Mouse (Mus musculus): ENCODE results near the gene Panx2. TPM values are rescaled to one million over a fixed set of nuclear protein-coding genes. Genes with fewer than 3 reads are reported as not detected.

Panx2 gene
- polyA plus RNA-seq, 1 experiment, result 0.67 TPM

GRCm38 (mm10) chr15:89075478-89076147 is 16.1 kb downstream of the Panx2 start:
- peak; percentile 78 for DNase-seq (ENCODE audit: low spot score)

DNA sequence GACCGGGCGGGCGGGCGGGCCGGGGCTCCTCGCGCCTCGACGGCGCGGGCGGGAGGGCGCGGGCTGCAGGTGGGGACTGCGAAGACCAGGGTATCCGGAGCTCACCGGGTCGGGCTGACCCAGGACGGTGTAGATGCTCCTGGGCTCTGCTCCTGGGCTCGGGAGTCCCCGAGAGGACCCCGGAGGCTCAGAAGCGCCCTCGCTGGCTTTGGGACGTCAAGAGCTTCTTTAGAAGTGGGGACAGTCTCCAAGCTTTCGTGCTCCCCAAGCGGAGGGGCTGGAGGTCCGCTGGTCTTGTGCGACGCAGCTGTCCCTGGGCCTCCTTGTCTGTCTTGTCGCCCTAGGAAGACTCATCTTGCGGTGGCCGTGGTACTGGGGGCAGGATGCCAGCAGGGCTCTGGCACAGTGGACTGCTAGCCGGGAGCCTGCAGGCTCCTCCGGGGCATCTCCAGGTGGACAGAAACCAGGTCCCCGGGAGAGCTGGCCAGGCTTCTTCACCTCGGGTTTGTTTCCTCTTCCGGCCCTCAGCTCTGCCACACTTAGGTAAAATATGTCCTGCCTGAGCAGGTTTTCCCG is 16.7 kb downstream of the Panx2 start:
- DNase-seq (ENCODE audit: low spot score), result peak; percentile 63

DNA sequence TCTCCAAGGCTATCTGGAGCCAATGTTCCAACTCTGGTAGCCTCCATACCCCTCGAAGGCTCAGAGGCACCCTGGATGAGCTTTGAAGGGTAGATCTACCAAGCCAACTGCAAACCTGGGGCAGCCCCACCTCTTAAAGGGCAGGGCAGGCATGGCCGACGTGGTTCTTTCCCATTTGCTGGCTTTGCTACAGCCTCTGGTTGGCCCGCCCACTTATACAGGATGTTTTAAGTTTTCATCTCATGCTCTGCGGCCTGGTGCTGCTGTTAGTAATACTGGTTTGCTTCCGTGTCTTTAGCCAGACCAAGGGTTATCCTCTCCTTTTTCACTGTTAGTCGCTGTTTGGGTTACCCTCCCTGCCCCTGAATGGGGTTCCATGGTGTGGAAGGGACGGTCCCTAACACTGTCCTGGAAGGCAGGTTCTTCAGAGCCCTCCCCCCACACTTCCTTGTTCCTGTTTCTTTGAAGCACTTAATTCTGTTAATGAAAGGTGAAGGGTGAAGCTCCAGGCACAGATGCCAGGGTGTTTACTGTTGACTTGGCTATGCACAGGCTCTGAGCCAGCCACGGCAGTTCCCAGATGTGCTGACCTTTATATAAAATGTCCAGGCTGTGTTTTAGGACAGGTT is 18.8 kb downstream of the Panx2 start:
- no peak for DNase-seq (ENCODE audit: low spot score)

DNA sequence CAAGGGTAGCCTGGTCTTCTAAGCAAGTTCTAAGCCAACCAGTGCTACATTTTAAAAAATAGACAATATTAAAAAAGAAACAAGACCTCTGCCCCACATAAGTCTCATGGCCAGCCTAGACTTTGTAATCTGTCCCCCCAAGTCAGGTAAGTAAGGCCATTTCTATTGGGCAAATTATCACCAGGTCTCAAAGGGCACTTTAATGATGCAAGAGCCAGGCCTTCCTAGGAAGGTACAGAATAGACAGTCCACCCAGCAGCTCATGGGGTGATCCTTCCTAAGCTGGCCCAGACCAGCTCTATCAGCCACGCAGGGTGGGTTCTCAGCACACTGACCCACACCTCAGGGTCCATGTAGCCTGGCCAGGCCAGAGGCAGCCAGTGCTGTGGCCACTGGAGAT is 24.4 kb downstream of the Panx2 start:
- no peak for DNase-seq (ENCODE audit: low spot score)

- no peak for DNase-seq (ENCODE audit: low spot score)
Observed at GRCm38 (mm10) chr15:89084826-89085225, 25.3 kb downstream of the Panx2 start.

DNA sequence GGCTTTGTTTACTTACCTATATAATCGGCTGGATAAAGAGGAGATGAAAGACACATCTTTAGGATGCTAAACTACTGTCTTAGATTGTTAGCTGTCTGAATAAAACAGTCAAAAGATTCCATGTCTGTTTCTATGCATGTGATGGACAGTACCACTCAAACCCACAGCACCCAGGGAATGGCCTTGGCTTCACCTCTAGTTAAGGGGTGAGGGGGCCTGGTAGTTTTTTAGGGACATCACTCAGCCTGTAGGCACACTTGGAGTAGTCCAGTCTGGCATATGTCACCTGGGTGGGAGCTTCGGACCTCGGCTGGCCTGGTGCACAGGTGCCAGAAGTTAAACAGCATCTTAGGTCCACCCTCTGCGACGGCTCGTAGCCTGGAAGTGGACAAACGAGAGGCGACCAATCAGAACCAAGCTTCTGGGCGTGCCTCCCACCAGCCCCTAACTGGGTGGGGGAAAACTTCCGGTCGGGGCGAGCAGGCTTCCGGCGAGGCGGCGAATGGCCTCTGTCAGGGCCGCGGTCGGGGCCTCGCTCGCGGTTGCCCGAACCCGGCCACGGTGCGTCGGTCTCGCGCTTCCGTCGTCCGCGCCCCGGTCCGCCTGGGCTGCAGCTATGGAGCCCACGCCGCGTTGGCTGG is 29.2 kb downstream of the Panx2 start, which contains the start of gene Selenoo:
Gene Selenoo, plus strand, starts transcription at position 478 of the 641 bp plus-strand sequence.
- peak; percentile 86 for DNase-seq (ENCODE audit: low spot score)

GRCm38 (mm10) chr15:89089248-89090051 is 29.9 kb downstream of the Panx2 start:
- peak; percentile 39 for DNase-seq (ENCODE audit: low spot score)

DNA sequence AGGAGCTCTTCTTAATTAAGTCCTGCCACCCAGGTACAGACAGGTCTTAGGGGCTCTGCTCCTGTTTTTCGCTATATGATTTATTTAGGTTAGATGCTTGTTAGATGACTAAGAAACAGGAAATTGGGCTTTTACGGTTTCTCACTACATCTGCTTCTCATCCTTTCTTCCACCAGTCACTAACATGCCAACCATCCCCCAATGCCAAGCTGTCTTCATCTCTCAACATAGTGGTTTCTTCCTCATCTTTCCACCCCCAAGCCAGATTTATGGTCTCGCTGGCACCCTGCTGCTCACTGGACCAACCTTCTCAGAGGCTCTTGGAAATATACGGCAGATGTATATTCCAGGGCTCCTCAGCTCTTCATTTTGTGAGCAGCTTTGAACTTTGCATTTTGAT is 31.1 kb downstream of the Panx2 start:
- no peak for DNase-seq (ENCODE audit: low spot score)

DNA sequence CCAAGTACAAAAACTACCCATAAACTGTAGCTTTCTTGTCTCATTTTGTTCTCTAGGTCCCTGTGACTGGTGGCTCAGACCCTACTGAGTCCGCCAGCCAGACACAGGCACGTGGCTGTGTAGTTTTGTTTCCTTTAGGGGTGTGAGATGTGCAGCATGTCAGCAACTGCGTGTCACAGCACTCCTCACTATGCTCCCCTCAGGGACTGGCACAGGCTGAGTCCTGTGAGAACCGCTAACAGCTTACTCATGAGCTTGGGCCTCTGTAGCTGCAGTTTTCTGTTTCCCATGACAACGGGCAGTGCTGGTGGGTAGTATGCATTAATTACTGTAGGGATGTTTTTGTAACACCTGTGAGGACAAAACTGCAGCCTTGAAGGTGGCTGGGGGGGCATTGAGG is 32.6 kb downstream of the Panx2 start:
- no peak for DNase-seq (ENCODE audit: low spot score)

DNA sequence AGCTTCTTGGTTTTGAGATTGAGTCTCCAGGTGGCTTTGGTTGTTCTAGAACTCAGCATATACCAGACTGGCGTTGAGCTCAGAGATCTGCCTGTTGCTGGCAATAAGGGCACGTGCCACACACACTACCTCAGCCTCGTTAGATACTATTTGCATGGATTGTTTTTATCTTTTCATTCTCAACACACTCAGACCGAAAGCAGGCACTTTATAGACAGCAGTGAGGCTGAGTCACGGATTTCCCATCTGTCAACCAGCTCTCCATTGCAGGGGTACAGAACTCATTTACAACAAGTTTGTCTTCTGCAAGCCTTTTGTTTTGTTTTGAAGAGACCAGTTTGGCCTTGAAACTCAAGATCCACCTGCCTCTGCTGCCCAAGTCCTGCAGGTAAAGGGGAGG is 37.9 kb downstream of the Panx2 start:
- DNase-seq (ENCODE audit: low spot score), result no peak

- no peak for DNase-seq (ENCODE audit: low spot score)
Observed at GRCm38 (mm10) chr15:89098616-89099015, 39.1 kb downstream of the Panx2 start.

DNA sequence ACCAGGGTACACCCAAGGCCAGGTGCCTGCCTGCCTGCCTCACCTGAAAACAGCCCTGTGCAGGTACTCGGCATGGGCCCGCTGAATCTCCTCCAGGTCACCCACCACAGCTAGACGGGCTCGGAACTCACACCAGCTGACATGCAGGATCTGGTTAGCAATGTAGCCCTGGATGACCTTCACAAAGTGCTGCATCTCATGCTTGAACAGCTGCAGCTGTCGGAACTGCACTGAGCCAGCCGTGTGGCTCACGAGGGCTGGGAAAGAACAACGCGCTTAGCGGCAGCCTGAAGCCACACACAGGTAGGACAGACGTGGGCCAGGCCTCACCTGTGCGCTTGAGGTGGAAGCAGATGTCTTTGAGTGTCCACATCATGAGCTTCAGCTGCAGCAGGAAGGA is 41.3 kb downstream of the Panx2 start:
- no peak for DNase-seq (ENCODE audit: low spot score)

DNA sequence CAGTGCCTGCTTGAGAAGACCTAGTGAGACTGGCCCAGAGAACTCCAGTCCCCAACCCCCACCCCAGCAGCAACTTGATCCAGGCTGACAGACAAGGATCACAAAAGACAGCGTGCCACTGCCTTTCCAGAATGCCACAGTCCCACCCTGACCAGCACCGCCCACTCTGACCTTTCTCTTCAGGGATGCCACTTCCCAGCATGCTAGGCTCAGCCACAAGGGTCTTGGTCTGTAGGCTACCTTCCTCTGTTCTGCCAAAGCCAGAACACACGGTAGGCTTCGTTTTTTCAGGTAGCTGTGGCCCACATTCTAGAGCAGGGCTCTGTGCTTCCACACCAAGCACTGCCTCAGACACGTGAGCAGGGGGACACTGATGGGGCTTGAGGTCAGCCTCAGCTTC is 43.1 kb downstream of the Panx2 start:
- no peak for DNase-seq (ENCODE audit: low spot score)

- no peak for DNase-seq (ENCODE audit: low spot score)
Observed at GRCm38 (mm10) chr15:89103921-89104320, 44.4 kb downstream of the Panx2 start.

DNA sequence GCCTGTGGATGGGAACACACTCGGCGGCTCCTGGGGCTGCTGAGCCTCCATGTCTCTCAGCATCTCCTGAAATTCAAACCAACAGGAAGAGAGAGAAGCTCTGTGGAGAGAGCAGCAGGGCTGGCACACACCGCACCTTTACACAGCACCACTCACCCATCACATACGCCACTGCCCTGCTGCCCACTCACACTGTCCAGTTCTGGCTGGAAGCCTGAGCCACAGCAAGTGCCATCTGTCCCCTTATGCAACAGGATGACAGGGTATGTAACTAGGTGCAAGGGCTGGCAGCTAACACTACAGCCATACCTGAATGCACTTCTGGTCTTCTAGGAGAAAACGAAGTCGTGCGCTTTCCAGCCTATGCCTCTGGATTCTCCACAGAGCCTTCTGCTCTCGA is 44.9 kb downstream of the Panx2 start:
- no peak for DNase-seq (ENCODE audit: low spot score)

DNA sequence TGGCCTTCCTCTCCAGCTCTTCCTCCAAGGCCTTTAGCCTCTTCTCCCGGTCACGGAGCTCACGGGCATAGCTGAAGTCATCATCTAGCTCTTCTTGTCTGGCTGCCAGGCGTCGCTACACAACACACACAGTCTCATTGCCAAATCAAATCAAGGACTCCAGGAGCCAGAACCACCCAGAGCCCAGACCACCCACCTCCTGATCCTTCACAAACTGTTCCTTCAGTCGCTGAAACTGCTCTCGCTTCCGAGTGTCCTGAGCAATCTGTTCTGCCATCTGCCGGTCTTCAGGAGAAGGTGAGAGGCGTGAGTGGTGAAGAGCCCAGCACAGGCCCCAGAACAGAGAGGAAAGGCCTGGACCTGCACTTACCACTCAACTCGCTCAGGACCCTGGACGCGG is 46.5 kb downstream of the Panx2 start:
- DNase-seq (ENCODE audit: low spot score), result no peak

DNA sequence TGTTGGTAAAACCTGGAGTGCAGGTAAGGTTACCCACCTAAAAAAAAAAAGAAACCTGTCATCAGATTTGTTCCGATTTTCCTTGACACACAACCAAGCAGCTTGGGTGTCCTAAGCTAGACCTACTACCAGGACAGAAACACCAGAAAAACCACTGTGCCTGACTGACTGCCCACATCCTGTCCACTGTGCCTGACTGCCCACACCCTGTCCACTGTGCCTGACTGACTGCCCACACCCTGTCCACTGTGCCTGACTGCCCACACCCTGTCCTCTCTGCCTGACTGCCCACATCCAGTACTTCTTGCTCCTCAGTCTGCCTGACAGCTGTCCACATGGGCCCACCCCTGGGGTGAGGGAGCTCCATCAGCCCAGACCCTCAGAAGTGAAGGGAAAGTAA is 47.4 kb downstream of the Panx2 start:
- DNase-seq (ENCODE audit: low spot score), result no peak

GRCm38 (mm10) chr15:89110147-89110546 is 50.6 kb downstream of the Panx2 start:
- no peak for DNase-seq (ENCODE audit: low spot score)

- DNase-seq (ENCODE audit: low spot score), result no peak
Observed at GRCm38 (mm10) chr15:89118007-89118406, 58.5 kb downstream of the Panx2 start.

DNA sequence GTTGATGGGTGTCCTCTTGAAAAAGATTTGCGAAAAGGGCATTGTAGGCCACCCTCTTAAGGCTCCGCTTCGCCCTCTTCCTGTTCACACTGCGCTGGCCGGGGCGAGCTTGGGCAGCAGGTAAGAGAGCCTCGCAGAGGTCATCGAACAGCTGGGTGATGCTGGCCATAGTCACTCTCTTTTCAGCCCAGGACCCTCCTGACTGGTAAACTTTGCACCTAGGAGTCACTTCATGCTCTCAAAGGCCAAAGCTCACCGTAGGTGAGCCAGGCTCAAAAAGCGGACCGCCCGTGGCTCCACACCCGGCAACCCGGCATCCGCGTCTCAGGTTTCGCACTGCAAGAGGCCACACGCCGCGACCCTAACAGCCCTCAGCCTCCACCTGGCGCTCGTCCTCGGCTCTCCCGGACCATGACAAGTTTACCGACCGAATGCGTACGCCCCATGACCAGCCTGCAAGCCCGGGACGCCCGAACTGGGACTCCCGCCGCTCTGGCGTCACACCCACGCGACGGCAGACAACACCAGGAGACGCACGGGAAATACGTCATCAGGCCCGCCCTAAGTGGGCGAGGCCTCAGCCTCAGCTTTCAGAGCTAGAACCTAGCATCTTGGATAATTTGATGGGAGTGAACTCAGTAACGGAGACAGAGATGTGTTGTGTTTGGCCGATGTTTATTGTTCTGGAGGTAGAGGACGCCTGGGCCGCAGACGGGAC is 63.3 kb downstream of the Panx2 start, which contains the start of gene Tubgcp6:
Gene Tubgcp6, minus strand, starts transcription at position 464 of the 718 bp plus-strand sequence.
- DNase-seq (ENCODE audit: low spot score), result peak; percentile 84

Measured in urinary bladder, adult 2 months (tissue).